Comparison of ENCODE assay signal across 8 mouse cellular contexts in genomic region chr11:84794496-84795113, GRCm38 (mm10). TPM values are rescaled to one million over a fixed set of nuclear protein-coding genes. Genes with fewer than 3 reads are reported as not detected.
DNase-seq lines count a peak whose midpoint lies in the region; ATAC-seq and TF ChIP-seq lines count a peak whose summit lies in the region.

No protein-coding gene starts in this region.

- peak overlapping the region; percentile 52 for H3K4me2 ChIP-seq in embryonic facial prominence, embryonic 14.5 days (ENCODE audit: low read depth, low read length)
- H3K4me2 ChIP-seq in heart, embryonic 12.5 days = peak overlapping the region; percentile 51
- H3K4me2 ChIP-seq in kidney, embryonic 15.5 days = peak overlapping the region; percentile 41
- peak overlapping the region; percentile 45 for H3K4me2 ChIP-seq in limb, embryonic 14.5 days (replicated peaks; ENCODE audit: low read depth, low read length, severe bottlenecking)
- peak overlapping the region; percentile 44 for H3K4me2 ChIP-seq in stomach, embryonic 15.5 days

- no peak overlapping the region for H3K27ac ChIP-seq in embryonic facial prominence, embryonic 14.5 days (replicated peaks; ENCODE audit: low read depth, low read length)
- H3K27ac ChIP-seq in heart, embryonic 12.5 days (ENCODE audit: poor library complexity, severe bottlenecking) = no peak overlapping the region
- no peak overlapping the region for H3K27ac ChIP-seq in kidney, embryonic 15.5 days
- H3K27ac ChIP-seq in limb, embryonic 14.5 days (replicated peaks; ENCODE audit: low read depth, low read length) = no peak overlapping the region
- H3K27ac ChIP-seq in stomach, embryonic 15.5 days = no peak overlapping the region

- TF ChIP-seq POLR2A in limb, embryonic 14.5 days (IDR thresholded peaks at IDR 0.05; ENCODE audit: borderline replicate concordance, extremely low read depth, insufficient read depth, insufficient read length) = 0 out of 2 replicates have a peak, but pooled peaks have one; percentile 20

- DNase-seq in 416B (ENCODE audit: low read depth) = peak; percentile 73
- peak; percentile 66 for DNase-seq in adrenal gland, postnatal 25 days
- DNase-seq in embryonic facial prominence, embryonic 14.5 days (ENCODE audit: low spot score) = peak; percentile 76
- peak; percentile 67 for DNase-seq in limb, embryonic 14.5 days (ENCODE audit: low spot score)

- H3K9ac ChIP-seq in embryonic facial prominence, embryonic 14.5 days (ENCODE audit: low read depth, low read length) = no peak overlapping the region
- no peak overlapping the region for H3K9ac ChIP-seq in heart, embryonic 12.5 days
- no peak overlapping the region for H3K9ac ChIP-seq in kidney, embryonic 15.5 days
- H3K9ac ChIP-seq in limb, embryonic 14.5 days (ENCODE audit: low read depth, low read length, severe bottlenecking) = no peak overlapping the region
- no peak overlapping the region for H3K9ac ChIP-seq in stomach, embryonic 15.5 days

- H3K9me3 ChIP-seq in embryonic facial prominence, embryonic 14.5 days (ENCODE audit: control insufficient read depth, low read length) = no peaks in the 10 kb centered on the region
- H3K9me3 ChIP-seq in heart, embryonic 12.5 days (replicated peaks) = no peaks in the 10 kb centered on the region
- no peaks in the 10 kb centered on the region for H3K9me3 ChIP-seq in kidney, embryonic 15.5 days (replicated peaks)
- no peaks in the 10 kb centered on the region for H3K9me3 ChIP-seq in limb, embryonic 14.5 days (ENCODE audit: control insufficient read depth, low read length)
- H3K9me3 ChIP-seq in stomach, embryonic 15.5 days = no peaks in the 10 kb centered on the region

- H3K27me3 ChIP-seq in embryonic facial prominence, embryonic 14.5 days (replicated peaks; ENCODE audit: control insufficient read depth, insufficient read depth, low read length) = no peaks in the 10 kb centered on the region
- H3K27me3 ChIP-seq in heart, embryonic 12.5 days (replicated peaks) = peaks cover 32% of the 10 kb centered on the region
- peaks cover 29% of the 10 kb centered on the region for H3K27me3 ChIP-seq in kidney, embryonic 15.5 days
- no peaks in the 10 kb centered on the region for H3K27me3 ChIP-seq in limb, embryonic 14.5 days (ENCODE audit: control insufficient read depth, insufficient read depth, low read length)
- H3K27me3 ChIP-seq in stomach, embryonic 15.5 days (replicated peaks) = 0 out of 2 replicates have a peak, but pooled peaks cover 6% of the 10 kb centered on the region

- H3K36me3 ChIP-seq in embryonic facial prominence, embryonic 14.5 days (ENCODE audit: control insufficient read depth, insufficient read depth, low read length) = no peaks in the 10 kb centered on the region
- H3K36me3 ChIP-seq in heart, embryonic 12.5 days = no peaks in the 10 kb centered on the region
- no peaks in the 10 kb centered on the region for H3K36me3 ChIP-seq in kidney, embryonic 15.5 days
- H3K36me3 ChIP-seq in limb, embryonic 14.5 days (ENCODE audit: control insufficient read depth, insufficient read depth, low read length) = no peaks in the 10 kb centered on the region
- no peaks in the 10 kb centered on the region for H3K36me3 ChIP-seq in stomach, embryonic 15.5 days

- WGBS in embryonic facial prominence, embryonic 14.5 days = 13% methylated on average over 17 of the region's 17 CpGs
- 9% methylated on average over 17 of the region's 17 CpGs for WGBS in heart, embryonic 12.5 days
- 9% methylated on average over 17 of the region's 17 CpGs for WGBS in kidney, embryonic 15.5 days
- 12% methylated on average over 17 of the region's 17 CpGs for WGBS in limb, embryonic 14.5 days
- WGBS in stomach, embryonic 15.5 days = 8% methylated on average over 17 of the region's 17 CpGs

- no peaks in the 10 kb centered on the region for H3K4me1 ChIP-seq in embryonic facial prominence, embryonic 14.5 days (ENCODE audit: control insufficient read depth, insufficient read depth, low read length)
- peaks cover 4% of the 10 kb centered on the region; the same call in 1 of the 2 replicates for H3K4me1 ChIP-seq in heart, embryonic 12.5 days (replicated peaks)
- peaks cover 5% of the 10 kb centered on the region for H3K4me1 ChIP-seq in kidney, embryonic 15.5 days
- H3K4me1 ChIP-seq in limb, embryonic 14.5 days (ENCODE audit: control insufficient read depth, insufficient read depth, low read length) = no peaks in the 10 kb centered on the region
- no peaks in the 10 kb centered on the region for H3K4me1 ChIP-seq in stomach, embryonic 15.5 days

- ATAC-seq in embryonic facial prominence, embryonic 14.5 days (ENCODE audit: low read depth) = peak; percentile 85
- peak; percentile 62; the same call in 1 of the 2 replicates for ATAC-seq in heart, embryonic 12.5 days (ENCODE audit: insufficient number of reproducible peaks, low FRiP score)
- ATAC-seq in kidney, embryonic 15.5 days (replicated peaks; ENCODE audit: low FRiP score) = peak; percentile 82; the same call in 1 of the 2 replicates
- ATAC-seq in limb, embryonic 14.5 days (ENCODE audit: low FRiP score, low read depth) = peak; percentile 79; the same call in 1 of the 2 replicates
- peak; percentile 51; the same call in 1 of the 2 replicates for ATAC-seq in monocyte, adult 5-6 weeks (replicated peaks; ENCODE audit: insufficient number of reproducible peaks, low FRiP score, low TSS enrichment, poor library complexity, severe bottlenecking)
- ATAC-seq in stomach, embryonic 15.5 days (ENCODE audit: insufficient read depth, low FRiP score, low read depth) = peak; percentile 58; the same call in 1 of the 2 replicates

- no peak overlapping the region for H3K4me3 ChIP-seq in embryonic facial prominence, embryonic 14.5 days (ENCODE audit: low read depth, low read length)
- H3K4me3 ChIP-seq in heart, embryonic 12.5 days = no peak overlapping the region
- H3K4me3 ChIP-seq in kidney, embryonic 15.5 days (replicated peaks) = no peak overlapping the region
- H3K4me3 ChIP-seq in limb, embryonic 14.5 days (replicated peaks; ENCODE audit: low read length) = 0 out of 2 replicates have a peak overlapping the region, but pooled peaks have one; percentile 3
- no peak overlapping the region for H3K4me3 ChIP-seq in stomach, embryonic 15.5 days (replicated peaks)

RNA-seq across cellular contexts. Expression of gene Mrm1, which starts 24.7 kb away (rescaled TPM):
- total RNA-seq in adrenal gland, postnatal 25 days (2021) = 16.9 and 21.8 TPM in 2 replicates
- polyA plus RNA-seq in embryonic facial prominence, embryonic 14.5 days (2014; fragmentation: Nextera tagmentation; extraction: Ambion mirVana) = 7.9 and 12.0 TPM in 2 replicates
- 12.9 and 17.3 TPM in 2 replicates for polyA plus RNA-seq in heart, embryonic 12.5 days (2016; fragmentation: Nextera tagmentation; extraction: Ambion mirVana)
- polyA plus RNA-seq in kidney, embryonic 15.5 days (2015; fragmentation: Nextera tagmentation; extraction: Ambion mirVana) = 10.0 and 13.7 TPM in 2 replicates
- polyA plus RNA-seq in limb, embryonic 14.5 days (2012; rRNA removed) = 10.9 and 11.8 TPM in 2 replicates
- 10.6 and 11.8 TPM in 2 replicates for polyA plus RNA-seq in limb, embryonic 14.5 days (2014; fragmentation: Nextera tagmentation; extraction: Ambion mirVana)
- 5.7 to 8.8 TPM (median 6.3 TPM) in 3 replicates for total RNA-seq in monocyte, adult 5-6 weeks (2017)
- polyA plus RNA-seq in stomach, embryonic 15.5 days (2015; fragmentation: Nextera tagmentation; extraction: Ambion mirVana) = 14.5 and 15.5 TPM in 2 replicates

RNA-seq across cellular contexts. Expression of gene Dhrs11, which starts 34.2 kb away (rescaled TPM):
- 49.8 and 56.3 TPM in 2 replicates for total RNA-seq in adrenal gland, postnatal 25 days (2021)
- polyA plus RNA-seq in embryonic facial prominence, embryonic 14.5 days (2014; fragmentation: Nextera tagmentation; extraction: Ambion mirVana) = 13.7 and 15.7 TPM in 2 replicates
- 25.2 and 26.8 TPM in 2 replicates for polyA plus RNA-seq in heart, embryonic 12.5 days (2016; fragmentation: Nextera tagmentation; extraction: Ambion mirVana)
- 11.6 and 15.7 TPM in 2 replicates for polyA plus RNA-seq in kidney, embryonic 15.5 days (2015; fragmentation: Nextera tagmentation; extraction: Ambion mirVana)
- 22.6 and 29.7 TPM in 2 replicates for polyA plus RNA-seq in limb, embryonic 14.5 days (2012; rRNA removed)
- polyA plus RNA-seq in limb, embryonic 14.5 days (2014; fragmentation: Nextera tagmentation; extraction: Ambion mirVana) = 11.5 and 16.2 TPM in 2 replicates
- 10.3 to 11.0 TPM (median 10.3 TPM) in 3 replicates for total RNA-seq in monocyte, adult 5-6 weeks (2017)
- polyA plus RNA-seq in stomach, embryonic 15.5 days (2015; fragmentation: Nextera tagmentation; extraction: Ambion mirVana) = 32.0 and 38.2 TPM in 2 replicates
